Mouse (Mus musculus) limb, embryonic 11.5 days (tissue): ENCODE measurements around the gene Fgfr2. TPM values are rescaled to one million over a fixed set of nuclear protein-coding genes. Genes with fewer than 3 reads are reported as not detected.
A peak's percentile ranks its signal among the peaks of the same experiment; 100 is the strongest.

Experiments used
- ATAC-seq: fragments of 200-750 bp; cut with Nextera tagmentation; 2 replicates; pipeline ENCODE4 v1.8.0; 2017; ENCODE audit warnings: low read depth; ENCODE audit not compliant: insufficient number of reproducible peaks, low FRiP score, low TSS enrichment
- DNase-seq: peaks from one replicate; pipeline ENCODE4 v3.0.0-alpha.2; 2015; ENCODE audit warnings: low spot score
- H3K27ac ChIP-seq: fragments of 300-500 bp; sonication (generic); replicated peaks from 2 replicates; pipeline ENCODE4 v1.5.1; 2014; ENCODE audit warnings: low read depth, mild to moderate bottlenecking, low read length
- H3K27me3 ChIP-seq: fragments of 300-500 bp; sonication (generic); 2 replicates; pipeline ENCODE4 v1.6.1; 2014; ENCODE audit warnings: mild to moderate bottlenecking, low read length, mixed read lengths; ENCODE audit not compliant: control insufficient read depth, insufficient read depth
- H3K36me3 ChIP-seq: fragments of 300-500 bp; sonication (generic); 2 replicates; pipeline ENCODE4 v1.6.1; 2014; ENCODE audit warnings: mild to moderate bottlenecking, low read length, moderate library complexity, mixed read lengths; ENCODE audit not compliant: control insufficient read depth, insufficient read depth
- H3K4me1 ChIP-seq: fragments of 300-500 bp; sonication (generic); 2 replicates; pipeline ENCODE4 v1.6.1; 2014; ENCODE audit warnings: low read length, mixed read lengths; ENCODE audit not compliant: control insufficient read depth, insufficient read depth
- H3K4me2 ChIP-seq: fragments of 300-500 bp; sonication (generic); 2 replicates; pipeline ENCODE4 v1.6.1; 2014; ENCODE audit warnings: low read depth, mild to moderate bottlenecking, moderate library complexity; ENCODE audit not compliant: severe bottlenecking
- H3K4me3 ChIP-seq: fragments of 300-500 bp; sonication (generic); 2 replicates; pipeline ENCODE4 v1.5.1; 2014; ENCODE audit warnings: low read depth, low read length
- H3K9ac ChIP-seq: fragments of 300-500 bp; sonication (generic); 2 replicates; pipeline ENCODE4 v1.6.1; 2014; ENCODE audit warnings: mild to moderate bottlenecking, low read length
- H3K9me3 ChIP-seq: fragments of 300-500 bp; sonication (generic); 2 replicates; pipeline ENCODE4 v1.6.1; 2016; ENCODE audit warnings: low read length; ENCODE audit not compliant: control insufficient read depth
- WGBS: fragments of 180-500 bp; shearing (Covaris S2); extraction: QIAGEN DNeasy Blood & Tissue Kit; methylation state at CpG from one replicate; pipeline ENCODE4 v1.1.7; 2014; 5-methylcytosine and 5-hydroxymethylcytosine counted together
- polyA plus RNA-seq: library from polyadenylated mRNA; unstranded; fragments of >200 nt; fragmentation: Nextera tagmentation; extraction: Ambion mirVana; gene quantifications from 2 replicates; pipeline ENCODE4 v1.2.1, GENCODE M21; 2014

The Fgfr2 gene
- polyA plus RNA-seq, 1 experiment from 2014 or later: 60.1 TPM

DNA sequence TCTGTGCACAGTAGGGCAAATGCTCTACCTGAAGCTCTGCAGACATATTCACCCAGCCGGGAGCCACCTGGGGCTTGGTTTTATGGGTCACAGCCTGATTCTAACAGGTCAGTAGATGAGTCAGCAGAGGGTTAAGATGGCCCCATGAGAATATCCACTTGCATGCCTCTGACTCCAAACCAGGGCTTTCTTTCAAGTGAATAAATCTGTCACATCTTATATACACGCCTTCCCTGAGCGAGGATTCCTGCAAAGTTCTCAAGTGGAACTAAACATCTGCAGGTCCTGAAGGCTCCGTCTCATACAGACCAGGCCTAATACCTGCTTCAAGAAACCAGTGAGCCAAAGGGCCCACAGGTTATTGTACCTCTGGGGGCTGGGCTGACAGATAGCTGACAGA, 2872.2 kb downstream of the Fgfr2 start:
- WGBS: 64% methylated on average over 4 of the region's 4 CpGs
- H3K27me3 ChIP-seq: no peaks in the 10 kb centered on the region
- no peak overlapping the region for H3K9ac ChIP-seq
- no peak overlapping the region for H3K4me3 ChIP-seq
- H3K27ac ChIP-seq: no peak overlapping the region
- no peak overlapping the region for H3K4me2 ChIP-seq
- no peaks in the 10 kb centered on the region for H3K9me3 ChIP-seq
- H3K36me3 ChIP-seq: no peaks in the 10 kb centered on the region
- ATAC-seq (no peak), DNase-seq (no peak)
- peaks cover 27% of the 10 kb centered on the region for H3K4me1 ChIP-seq

DNA sequence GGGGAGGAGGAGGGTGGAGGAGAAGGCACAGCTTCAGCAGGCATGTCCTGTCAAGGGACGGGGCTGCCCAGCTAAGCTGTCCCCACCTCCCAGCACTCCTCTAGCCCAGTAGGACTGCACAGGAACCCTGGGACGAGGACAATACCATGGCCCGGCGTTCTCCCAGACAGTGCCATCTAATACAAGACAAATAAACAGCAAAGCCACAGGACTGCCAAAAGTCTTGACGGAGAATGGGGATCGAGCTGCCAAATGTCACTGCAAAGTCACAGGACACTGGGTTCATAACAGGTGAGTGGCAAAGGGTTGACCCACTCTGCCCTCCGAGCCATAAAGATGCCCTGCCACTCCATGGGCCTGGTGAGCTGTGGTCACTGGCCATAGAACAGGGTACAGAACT, 2874.7 kb downstream of the Fgfr2 start:
- no peak for ATAC-seq
- Histone ChIP-seq H3K9ac (no peak overlapping the region), H3K36me3 (no peaks in the 10 kb centered on the region), H3K9me3 (no peaks in the 10 kb centered on the region), H3K27ac (no peak overlapping the region), H3K4me1 (peaks cover 29% of the 10 kb centered on the region), H3K4me3 (no peak overlapping the region), H3K4me2 (no peak overlapping the region), H3K27me3 (no peaks in the 10 kb centered on the region)
- DNase-seq: no peak
- WGBS: 81% methylated on average over 7 of the region's 7 CpGs

DNA sequence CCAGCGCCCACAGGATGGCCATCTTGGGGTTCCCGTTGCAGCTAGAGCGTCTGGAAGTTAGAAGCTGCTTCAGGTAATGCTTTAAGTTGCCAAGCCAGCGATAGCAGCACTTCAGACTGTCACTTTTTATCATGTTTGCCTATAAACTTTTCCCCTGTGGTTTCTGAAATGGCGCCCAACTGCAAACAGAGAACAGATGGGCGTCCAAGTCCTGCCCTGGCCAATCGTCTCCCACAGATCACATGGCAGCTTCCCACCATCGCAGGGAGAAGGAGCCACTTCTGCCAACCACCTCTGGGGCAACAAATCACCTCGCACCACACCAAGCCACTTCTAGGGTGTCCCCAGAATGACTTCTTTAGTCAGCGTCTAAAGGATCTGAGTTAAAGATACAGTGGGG, 2875.3 kb downstream of the Fgfr2 start:
- Histone ChIP-seq H3K4me3 (no peak overlapping the region), H3K36me3 (no peaks in the 10 kb centered on the region), H3K27ac (no peak overlapping the region), H3K4me1 (peaks cover 29% of the 10 kb centered on the region), H3K27me3 (no peaks in the 10 kb centered on the region), H3K9me3 (no peaks in the 10 kb centered on the region), H3K9ac (no peak overlapping the region), H3K4me2 (no peak overlapping the region)
- WGBS: 69% methylated on average over 10 of the region's 10 CpGs
- DNase-seq: no peak
- ATAC-seq: no peak

DNA sequence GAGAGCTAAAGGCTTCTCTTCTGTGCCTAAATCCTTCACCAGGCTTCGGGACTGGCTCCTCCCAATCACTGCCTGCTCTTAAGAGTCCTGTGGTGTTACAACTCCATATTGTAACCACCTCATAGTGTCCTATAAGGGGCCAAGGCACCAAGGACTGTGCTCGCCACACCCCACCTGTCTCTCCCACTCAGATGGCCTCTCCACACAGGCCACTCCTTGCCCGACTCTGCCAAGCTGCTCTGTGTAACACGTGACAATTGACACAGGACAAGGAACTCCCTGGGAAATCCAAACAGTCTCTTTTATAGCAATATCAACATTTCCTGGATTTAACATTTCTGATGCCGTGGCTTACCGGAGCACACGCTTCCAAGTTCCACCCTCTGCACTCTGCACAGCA, 2876.7 kb downstream of the Fgfr2 start:
- Histone ChIP-seq H3K36me3 (no peaks in the 10 kb centered on the region), H3K4me2 (no peak overlapping the region), H3K9ac (no peak overlapping the region), H3K4me3 (no peak overlapping the region), H3K27ac (no peak overlapping the region), H3K9me3 (no peaks in the 10 kb centered on the region), H3K27me3 (no peaks in the 10 kb centered on the region), H3K4me1 (peaks cover 17% of the 10 kb centered on the region)
- DNase-seq: no peak
- 88% methylated on average over 7 of the region's 7 CpGs for WGBS
- ATAC-seq: no peak

DNA sequence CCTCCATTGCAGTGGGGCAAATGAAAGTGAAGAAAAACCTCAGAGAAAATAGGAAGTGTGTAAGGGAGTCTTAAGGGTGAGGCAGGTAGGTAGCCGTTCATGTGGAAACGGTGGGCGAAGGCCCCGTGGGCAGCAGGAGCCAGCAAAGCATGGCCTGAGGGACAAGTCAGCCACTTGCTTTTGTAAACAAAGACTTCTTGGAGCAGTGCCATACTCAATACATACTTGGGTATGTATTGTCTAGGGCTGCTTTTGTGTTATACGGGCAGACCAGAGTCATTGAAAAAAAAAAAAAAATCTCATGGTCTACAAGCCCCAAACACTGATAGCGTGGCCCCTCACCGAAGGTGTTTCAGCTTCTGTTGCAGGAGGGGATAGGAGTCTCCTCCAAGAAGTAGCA, 2878.6 kb downstream of the Fgfr2 start:
- no peak overlapping the region for H3K9ac ChIP-seq
- 83% methylated on average over 7 of the region's 7 CpGs for WGBS
- no peaks in the 10 kb centered on the region for H3K36me3 ChIP-seq
- H3K4me1 ChIP-seq: peaks cover 10% of the 10 kb centered on the region
- no peaks in the 10 kb centered on the region for H3K27me3 ChIP-seq
- no peak overlapping the region for H3K27ac ChIP-seq
- no peaks in the 10 kb centered on the region for H3K9me3 ChIP-seq
- no peak for ATAC-seq
- DNase-seq: no peak
- no peak overlapping the region for H3K4me3 ChIP-seq
- H3K4me2 ChIP-seq: no peak overlapping the region

DNA sequence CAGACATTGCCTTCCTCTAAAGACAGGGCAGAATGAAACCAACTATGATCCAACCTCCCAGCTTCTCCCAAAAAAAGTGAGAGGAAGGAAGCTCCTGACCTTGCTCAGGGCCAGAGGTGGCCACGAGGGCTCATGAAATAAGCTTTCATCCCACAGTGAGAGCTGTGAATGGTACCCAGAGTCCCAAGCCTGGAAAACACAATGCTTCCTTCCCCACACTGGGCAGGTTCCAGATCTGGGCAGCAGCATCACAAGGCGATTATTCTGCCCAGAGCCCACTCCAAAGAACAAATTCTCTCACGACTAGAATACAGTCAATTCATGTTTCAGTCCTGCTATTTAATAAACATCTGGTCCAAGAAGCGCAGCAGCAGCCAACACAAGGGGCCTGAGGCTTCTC, 2879.3 kb downstream of the Fgfr2 start:
- H3K27me3 ChIP-seq: no peaks in the 10 kb centered on the region
- peaks cover 10% of the 10 kb centered on the region for H3K4me1 ChIP-seq
- no peak overlapping the region for H3K27ac ChIP-seq
- H3K4me2 ChIP-seq: no peak overlapping the region
- WGBS: 80% methylated on average over 4 of the region's 4 CpGs
- H3K36me3 ChIP-seq: no peaks in the 10 kb centered on the region
- H3K4me3 ChIP-seq: no peak overlapping the region
- ATAC-seq (no peak), DNase-seq (no peak)
- no peak overlapping the region for H3K9ac ChIP-seq
- no peaks in the 10 kb centered on the region for H3K9me3 ChIP-seq

DNA sequence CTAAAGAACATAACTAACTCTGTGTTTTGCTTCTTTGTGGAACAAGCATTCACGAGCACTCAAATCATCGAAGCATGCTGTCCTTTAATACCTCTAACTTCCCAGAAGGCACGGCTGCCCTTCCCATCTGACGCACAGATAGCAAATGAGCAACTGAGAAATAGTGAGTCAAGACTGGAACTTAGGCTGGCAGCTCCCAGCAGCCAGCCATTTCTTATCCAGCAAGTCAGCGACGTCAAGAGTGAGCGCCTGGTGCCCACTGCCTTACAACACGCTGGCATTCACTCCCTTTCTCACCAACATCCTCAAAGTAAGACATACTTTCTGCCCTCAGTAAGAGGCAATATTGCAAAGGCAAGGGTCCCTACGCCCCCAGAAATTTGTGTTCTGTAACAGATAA, 2883.0 kb downstream of the Fgfr2 start:
- 91% methylated on average over 9 of the region's 9 CpGs for WGBS
- no peak for ATAC-seq

DNA sequence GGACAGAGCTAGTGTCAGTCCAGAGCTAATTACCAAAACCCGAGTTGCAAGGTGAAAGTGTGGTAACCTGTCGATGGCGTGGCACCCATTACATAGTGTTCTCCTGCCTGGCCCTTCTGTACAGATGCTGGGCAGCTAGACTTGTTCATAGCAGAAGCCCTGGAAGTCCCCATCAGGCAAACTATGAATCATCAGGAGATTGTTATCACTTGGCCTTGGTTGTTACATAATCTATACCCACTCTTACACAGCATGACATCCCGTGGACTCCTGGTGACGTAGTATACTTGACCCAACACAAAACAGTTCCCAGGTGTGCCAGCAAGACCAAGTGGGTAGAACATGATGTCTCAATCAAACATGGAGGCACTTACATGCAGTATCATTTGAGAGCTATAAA, 2885.9 kb downstream of the Fgfr2 start:
- DNase-seq (no peak), ATAC-seq (no peak)
- Histone ChIP-seq H3K9me3 (no peaks in the 10 kb centered on the region), H3K9ac (no peak overlapping the region), H3K4me2 (no peak overlapping the region), H3K27me3 (no peaks in the 10 kb centered on the region), H3K4me3 (no peak overlapping the region), H3K36me3 (no peaks in the 10 kb centered on the region; the same call in 1 of the 2 replicates), H3K4me1 (peaks cover 6% of the 10 kb centered on the region; the same call in 1 of the 2 replicates), H3K27ac (no peak overlapping the region)
- 80% methylated on average over 5 of the region's 5 CpGs for WGBS

More for the DNA sequence above, 2883.0 kb downstream of the Fgfr2 start:
- Histone ChIP-seq H3K9ac (no peak overlapping the region), H3K9me3 (no peaks in the 10 kb centered on the region), H3K27ac (no peak overlapping the region), H3K36me3 (no peaks in the 10 kb centered on the region; the same call in 1 of the 2 replicates), H3K27me3 (no peaks in the 10 kb centered on the region), H3K4me3 (no peak overlapping the region), H3K4me2 (no peak overlapping the region), H3K4me1 (peaks cover 2% of the 10 kb centered on the region; the same call in 1 of the 2 replicates)
- no peak for DNase-seq

DNA sequence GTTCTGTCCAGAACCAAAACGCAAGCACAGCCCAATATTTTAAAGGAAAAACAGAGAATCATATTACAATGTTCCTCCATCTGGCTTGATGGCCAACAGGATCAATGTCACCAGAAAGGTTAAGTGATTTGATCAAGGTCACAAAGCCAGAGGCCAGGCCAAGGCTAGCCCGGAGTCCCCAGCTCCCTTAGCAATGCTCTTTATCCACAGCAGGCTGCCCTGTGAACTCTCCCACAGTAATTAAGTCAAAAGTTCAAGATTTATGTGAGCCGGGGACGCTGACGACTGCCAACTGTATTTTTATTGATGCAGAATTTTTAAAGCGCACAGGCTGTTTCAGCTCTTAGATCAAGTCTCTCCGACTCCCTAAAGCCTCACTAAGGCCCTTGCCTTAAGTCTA, 2889.4 kb downstream of the Fgfr2 start:
- Histone ChIP-seq H3K36me3 (no peaks in the 10 kb centered on the region; the same call in 1 of the 2 replicates), H3K4me2 (no peak overlapping the region), H3K27me3 (no peaks in the 10 kb centered on the region), H3K4me3 (no peak overlapping the region), H3K9ac (no peak overlapping the region), H3K4me1 (peaks cover 15% of the 10 kb centered on the region), H3K9me3 (no peaks in the 10 kb centered on the region), H3K27ac (no peak overlapping the region)
- WGBS: 23% methylated on average over 7 of the region's 7 CpGs
- peak; percentile 37 for DNase-seq
- ATAC-seq: no peak
